Mouse (Mus musculus) stomach, postnatal 0 days (tissue): Measurements from ENCODE around the gene Kif1b. TPM values are rescaled to one million over a fixed set of nuclear protein-coding genes. Genes with fewer than 3 reads are reported as not detected.
A peak's percentile ranks its signal among the peaks of the same experiment; 100 is the strongest.

Source experiments
- ATAC-seq: fragments of 200-750 bp; cut with Nextera tagmentation; 2 replicates; pipeline ENCODE4 v1.8.0; 2017; ENCODE audit not compliant: low FRiP score, low TSS enrichment
- DNase-seq: peaks from one replicate; pipeline ENCODE4 v3.0.0-alpha.2; 2016; ENCODE audit warnings: low spot score
- H3K27ac ChIP-seq: fragments of 300-500 bp; sonication (generic); replicated peaks from 2 replicates; pipeline ENCODE4 v1.5.1; 2014; ENCODE audit warnings: mild to moderate bottlenecking, control low read depth
- H3K27me3 ChIP-seq: fragments of 300-500 bp; sonication (generic); 2 replicates; pipeline ENCODE4 v1.6.1; 2014; ENCODE audit warnings: low read length; ENCODE audit not compliant: control insufficient read depth, insufficient read depth
- H3K36me3 ChIP-seq: fragments of 300-500 bp; sonication (generic); 2 replicates; pipeline ENCODE4 v1.6.1; 2014; ENCODE audit warnings: low read length, mixed read lengths; ENCODE audit not compliant: control insufficient read depth, insufficient read depth
- H3K4me1 ChIP-seq: fragments of 300-500 bp; sonication (generic); replicated peaks from 2 replicates; pipeline ENCODE4 v1.6.1; 2014; ENCODE audit warnings: antibody characterized with exemption; ENCODE audit not compliant: control insufficient read depth, insufficient read depth
- H3K4me2 ChIP-seq: fragments of 300-500 bp; sonication (generic); replicated peaks from 2 replicates; pipeline ENCODE4 v1.6.1; 2014; ENCODE audit warnings: low read depth, mild to moderate bottlenecking, control low read depth, moderate library complexity
- H3K4me3 ChIP-seq: fragments of 300-500 bp; sonication (generic); 2 replicates; pipeline ENCODE4 v1.5.1; 2014; ENCODE audit warnings: low read depth, low read length, control low read depth
- H3K9ac ChIP-seq: fragments of 300-500 bp; sonication (generic); 2 replicates; pipeline ENCODE4 v1.6.1; 2014; ENCODE audit warnings: mild to moderate bottlenecking, low read length, control low read depth, mixed read lengths
- H3K9me3 ChIP-seq: fragments of 300-500 bp; sonication (generic); 2 replicates; pipeline ENCODE4 v1.6.1; 2016; ENCODE audit warnings: low read length; ENCODE audit not compliant: control insufficient read depth
- CTCF ChIP-seq: IDR thresholded peaks from 2 replicates; pipeline ENCODE4 v1.5.1; 2016; ENCODE audit warnings: antibody characterized with exemption, low read depth, mild to moderate bottlenecking, moderate library complexity
- EP300 ChIP-seq: optimal IDR thresholded peaks from 2 replicates; pipeline ENCODE3; 2016; ENCODE audit warnings: antibody characterized with exemption
- WGBS: fragments of 180-500 bp; shearing (Covaris S2); extraction: QIAGEN DNeasy Blood & Tissue Kit; methylation state at CpG from one replicate; pipeline ENCODE4 v1.1.7; 2014; 5-methylcytosine and 5-hydroxymethylcytosine counted together
- polyA plus RNA-seq: library from polyadenylated mRNA; unstranded; fragments of >200 nt; fragmentation: Nextera tagmentation; extraction: Ambion mirVana; gene quantifications from 2 replicates; pipeline ENCODE4 v1.2.1, GENCODE M21; 2015

The Kif1b gene
- polyA plus RNA-seq, 1 experiment from 2014 or later: 23.9 TPM

- peak; percentile 95 for ATAC-seq
- no peaks in the 10 kb centered on the region for H3K9me3 ChIP-seq
- peak within 1 kb of the TSS; percentile 95 for H3K27ac ChIP-seq
- H3K36me3 ChIP-seq: peaks cover 5% of the 10 kb centered on the region; the same call in 1 of the 2 replicates
- no peaks in the 10 kb centered on the region for H3K27me3 ChIP-seq
- H3K4me3 ChIP-seq: peak within 1 kb of the TSS; percentile 79
- H3K9ac ChIP-seq: peak within 1 kb of the TSS; percentile 89
- peak; percentile 98 for DNase-seq
- TF ChIP-seq CTCF (no peak), EP300 (no peak)
- WGBS: under 1% methylated on average over 59 of the region's 59 CpGs
- H3K4me1 ChIP-seq: no peaks in the 10 kb centered on the region
- peak within 1 kb of the TSS; percentile 90 for H3K4me2 ChIP-seq
These were observed 141.1 kb downstream of the Kif1b start, which contains the start of gene Pgd for GRCm38 (mm10) chr4:149166215-149166946. Gene Pgd, minus strand, starts transcription at chr4:149166771.

- H3K4me2 ChIP-seq: peak overlapping the region; percentile 17; the same call in 1 of the 2 replicates
- H3K27me3 ChIP-seq: no peaks in the 10 kb centered on the region
- peaks cover 15% of the 10 kb centered on the region for H3K36me3 ChIP-seq
- no peaks in the 10 kb centered on the region for H3K4me1 ChIP-seq
- TF ChIP-seq EP300 (no peak), CTCF (peak; percentile 63)
- ATAC-seq (no peak), DNase-seq (peak; percentile 52)
- H3K9ac ChIP-seq: no peak overlapping the region
- no peaks in the 10 kb centered on the region for H3K9me3 ChIP-seq
- 39% methylated on average over 5 of the region's 5 CpGs for WGBS
- H3K4me3 ChIP-seq: no peak overlapping the region
- H3K27ac ChIP-seq: no peak overlapping the region
These were observed 143.3 kb downstream of the Kif1b start for GRCm38 (mm10) chr4:149164150-149164549.

GRCm38 (mm10) chr4:149163196-149163595 is 144.3 kb downstream of the Kif1b start:
- Histone ChIP-seq H3K4me2 (no peak overlapping the region), H3K9me3 (no peaks in the 10 kb centered on the region), H3K27ac (no peak overlapping the region), H3K9ac (no peak overlapping the region), H3K27me3 (no peaks in the 10 kb centered on the region), H3K36me3 (peaks cover 21% of the 10 kb centered on the region), H3K4me1 (no peaks in the 10 kb centered on the region), H3K4me3 (no peak overlapping the region)
- TF ChIP-seq CTCF (no peak), EP300 (no peak)
- 50% methylated on average over 1 of the region's 1 CpGs for whole genome bisulfite sequencing
- DNase-seq (no peak), ATAC-seq (no peak)

- WGBS: 82% methylated on average over 6 of the region's 6 CpGs
- H3K9ac ChIP-seq: no peak overlapping the region
- TF ChIP-seq CTCF (no peak), EP300 (no peak)
- H3K36me3 ChIP-seq: peaks cover 34% of the 10 kb centered on the region
- ATAC-seq (no peak), DNase-seq (no peak)
- H3K4me1 ChIP-seq: no peaks in the 10 kb centered on the region
- no peak overlapping the region for H3K27ac ChIP-seq
- no peaks in the 10 kb centered on the region for H3K27me3 ChIP-seq
- no peak overlapping the region for H3K4me2 ChIP-seq
- no peak overlapping the region for H3K4me3 ChIP-seq
- H3K9me3 ChIP-seq: no peaks in the 10 kb centered on the region
These were observed 146.3 kb downstream of the Kif1b start for GRCm38 (mm10) chr4:149161166-149161565.

GRCm38 (mm10) chr4:149159891-149160290 is 147.6 kb downstream of the Kif1b start:
- no peak overlapping the region for H3K9ac ChIP-seq
- no peaks in the 10 kb centered on the region for H3K9me3 ChIP-seq
- DNase-seq (no peak), ATAC-seq (no peak)
- 91% methylated on average over 13 of the region's 13 CpGs for WGBS
- no peak overlapping the region for H3K4me3 ChIP-seq
- H3K4me1 ChIP-seq: no peaks in the 10 kb centered on the region
- H3K36me3 ChIP-seq: peaks cover 43% of the 10 kb centered on the region
- no peak overlapping the region for H3K27ac ChIP-seq
- H3K27me3 ChIP-seq: no peaks in the 10 kb centered on the region
- no peak overlapping the region for H3K4me2 ChIP-seq
- no peak for TF ChIP-seq EP300
- TF ChIP-seq CTCF: no peak

- Histone ChIP-seq H3K9me3 (no peaks in the 10 kb centered on the region), H3K27ac (no peak overlapping the region), H3K27me3 (no peaks in the 10 kb centered on the region), H3K36me3 (peaks cover 50% of the 10 kb centered on the region), H3K9ac (no peak overlapping the region), H3K4me1 (no peaks in the 10 kb centered on the region), H3K4me3 (no peak overlapping the region), H3K4me2 (no peak overlapping the region)
- TF ChIP-seq CTCF: no peak
- no peak for TF ChIP-seq EP300
- ATAC-seq: no peak
- DNase-seq: no peak
- 91% methylated on average over 2 of the region's 2 CpGs for WGBS
These were observed 148.3 kb downstream of the Kif1b start for GRCm38 (mm10) chr4:149159203-149159602.
